Mouse (Mus musculus): ENCODE results near the gene Junb. TPM values are rescaled to one million over a fixed set of nuclear protein-coding genes. Genes with fewer than 3 reads are reported as not detected.

The Junb gene
- total and polyA plus RNA-seq, 3 experiments = 41.6 to 72.7 TPM; not detected in 1

- Histone ChIP-seq H3K4me3 (ENCODE audit: control insufficient read depth in 1 of 2, insufficient read depth in 1 of 2, low read depth in 2 of 2, low read length in 2 of 2) (peak overlapping the region; percentile 36 to 70), H3K4me1 (ENCODE audit: control insufficient read depth in 1 of 2, insufficient read depth in 2 of 2, low read length in 2 of 2) (peaks cover 5 to 9% of the 10 kb centered on the region in 2 experiments; a peak in 2 of 4 replicates), H3K27me3 (ENCODE audit: control insufficient read depth in 1 of 2, insufficient read depth in 2 of 2, low read length in 2 of 2) (no peaks in the 10 kb centered on the region), H3K36me3 (ENCODE audit: control insufficient read depth in 1 of 2, insufficient read depth in 2 of 2, low read length in 2 of 2) (peaks cover 0 to 3% of the 10 kb centered on the region in 2 experiments; a peak in 1 of 4 replicates), H3K79me2 (ENCODE audit: control insufficient read depth, insufficient read depth, low read length, poor library complexity) (no peaks in the 10 kb centered on the region), H3K9me3 (replicated peaks; ENCODE audit: insufficient read depth, low read length) (no peaks in the 10 kb centered on the region), H3K27ac (ENCODE audit: control insufficient read depth, low read depth, low read length) (no peak overlapping the region), H3K9ac (ENCODE audit: control insufficient read depth, low read depth, low read length, poor library complexity, severe bottlenecking) (no peak overlapping the region)
- peak; percentile 75 for DNase-seq (ENCODE audit: low read depth, low spot score)
- TF ChIP-seq TAL1 (IDR thresholded peaks at IDR 0.05; ENCODE audit: low read length) (no peak), ZMIZ1 (IDR thresholded peaks at IDR 0.05; ENCODE audit: low read depth, low read length) (no peak), MYC (IDR thresholded peaks at IDR 0.05; ENCODE audit: low read depth, low read length) (no peak), HCFC1 (IDR thresholded peaks at IDR 0.05; ENCODE audit: low read depth, low read length) (no peak), NRF1 (IDR thresholded peaks at IDR 0.05; ENCODE audit: insufficient read depth, low read depth, low read length, poor library complexity, severe bottlenecking) (no peak), RAD21 (IDR thresholded peaks at IDR 0.05; ENCODE audit: low read depth, low read length) (no peak), CHD1 (IDR thresholded peaks at IDR 0.05; ENCODE audit: low read depth, low read length) (no peak), MEF2A (IDR thresholded peaks at IDR 0.05; ENCODE audit: extremely low read depth, insufficient replicate concordance, low read depth, low read length, poor library complexity, severe bottlenecking) (no peak), GATA1 (IDR thresholded peaks at IDR 0.05; ENCODE audit: low read depth, low read length) (no peak), POLR2AphosphoS5 (IDR thresholded peaks at IDR 0.05; ENCODE audit: borderline replicate concordance, low read depth, low read length) (no peak), E2F4 (IDR thresholded peaks at IDR 0.05; ENCODE audit: borderline replicate concordance, low read depth, low read length) (no peak)
These were observed 25.8 kb downstream of the Junb start for GRCm38 (mm10) chr8:84952612-84953255.

- Histone ChIP-seq H3K4me1 (ENCODE audit: control insufficient read depth in 1 of 2, insufficient read depth in 2 of 2, low read length in 2 of 2) (peaks cover 5 to 9% of the 10 kb centered on the region in 2 experiments; a peak in 2 of 4 replicates), H3K79me2 (ENCODE audit: control insufficient read depth, insufficient read depth, low read length, poor library complexity) (no peaks in the 10 kb centered on the region), H3K4me3 (ENCODE audit: control insufficient read depth in 1 of 2, insufficient read depth in 1 of 2, low read depth in 2 of 2, low read length in 2 of 2) (no peak overlapping the region), H3K27me3 (ENCODE audit: control insufficient read depth in 1 of 2, insufficient read depth in 2 of 2, low read length in 2 of 2) (peaks cover 0 to 4% of the 10 kb centered on the region in 2 experiments), H3K9ac (ENCODE audit: control insufficient read depth, low read depth, low read length, poor library complexity, severe bottlenecking) (no peak overlapping the region), H3K36me3 (ENCODE audit: control insufficient read depth in 1 of 2, insufficient read depth in 2 of 2, low read length in 2 of 2) (no peaks in the 10 kb centered on the region), H3K27ac (ENCODE audit: control insufficient read depth, low read depth, low read length) (no peak overlapping the region), H3K9me3 (replicated peaks; ENCODE audit: insufficient read depth, low read length) (no peaks in the 10 kb centered on the region)
- no peak for TF ChIP-seq EP300 (IDR thresholded peaks at IDR 0.05; ENCODE audit: low read depth in 1 of 2, low read length in 2 of 2)
- TF ChIP-seq BHLHE40 (IDR thresholded peaks at IDR 0.05; ENCODE audit: borderline replicate concordance, low read depth, low read length) = no peak
- no peak for TF ChIP-seq ETS1 (IDR thresholded peaks at IDR 0.05; ENCODE audit: low read depth, low read length)
- no peak for TF ChIP-seq NELFE (IDR thresholded peaks at IDR 0.05; ENCODE audit: low read depth, low read length)
- no peak for TF ChIP-seq CHD2 (IDR thresholded peaks at IDR 0.05; ENCODE audit: low read length)
- no peak for TF ChIP-seq USF2 (IDR thresholded peaks at IDR 0.05; ENCODE audit: borderline replicate concordance in 1 of 2, insufficient read depth in 1 of 2, low read depth in 1 of 2, low read length in 2 of 2)
- TF ChIP-seq ELF1 (IDR thresholded peaks at IDR 0.05; ENCODE audit: low read depth, low read length) = no peak
- TF ChIP-seq HCFC1 (IDR thresholded peaks at IDR 0.05; ENCODE audit: low read depth, low read length) = no peak
- no peak for TF ChIP-seq RAD21 (IDR thresholded peaks at IDR 0.05; ENCODE audit: low read depth, low read length)
- TF ChIP-seq TAL1 (IDR thresholded peaks at IDR 0.05; ENCODE audit: low read length) = no peak
- no peak for TF ChIP-seq POLR2A (IDR thresholded peaks at IDR 0.05; ENCODE audit: control insufficient read depth in 1 of 2, insufficient read depth in 1 of 2, low read depth in 1 of 2, low read length in 2 of 2, poor library complexity in 1 of 2)
- TF ChIP-seq JUND (IDR thresholded peaks at IDR 0.05; ENCODE audit: low read depth, low read length) = no peak
- no peak for DNase-seq (ENCODE audit: low read depth, low spot score)
These were observed 28.8 kb downstream of the Junb start for GRCm38 (mm10) chr8:84949753-84950152.
